Mouse (Mus musculus): Measurements from ENCODE around the gene Vps26c.

DNA sequence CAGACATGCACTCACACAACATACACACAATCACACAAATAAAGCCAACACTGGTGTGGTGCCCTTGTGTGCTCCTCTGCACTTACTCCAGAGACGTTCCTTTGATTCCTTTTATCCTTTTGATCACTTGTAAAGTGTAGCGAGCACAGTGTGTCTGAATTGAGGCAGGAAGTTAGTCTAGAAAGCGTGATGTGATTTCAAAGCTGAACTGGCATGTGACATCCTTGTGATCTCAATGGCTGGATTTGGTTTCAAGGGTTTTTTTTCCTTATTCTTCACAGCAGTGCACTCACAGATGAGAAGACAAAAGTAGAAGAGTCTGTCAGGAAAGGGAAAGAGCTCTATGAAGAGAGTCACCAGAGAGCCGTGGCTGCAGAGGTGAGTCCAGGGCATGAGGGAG lies 72.5 kb downstream of the Vps26c start:
- no peak for TF ChIP-seq POLR2A (IDR thresholded peaks at IDR 0.05; ENCODE audit: control insufficient read depth, extremely low read depth, insufficient read depth, low read length, poor library complexity)
- TF ChIP-seq CTCF (IDR thresholded peaks at IDR 0.05; ENCODE audit: borderline replicate concordance, control insufficient read depth, extremely low read depth, insufficient read depth, low read length, poor library complexity) = no peak

Data from thymus, adult 2 months (tissue).